Mouse (Mus musculus): ENCODE measurements at regions not wholly inside any gene's neighbourhood (a gene's known extent, or its start where the extent isn't known, plus 50 kb on each side); places are given as distances from the start of the nearest gene placed in this dataset.

DNA sequence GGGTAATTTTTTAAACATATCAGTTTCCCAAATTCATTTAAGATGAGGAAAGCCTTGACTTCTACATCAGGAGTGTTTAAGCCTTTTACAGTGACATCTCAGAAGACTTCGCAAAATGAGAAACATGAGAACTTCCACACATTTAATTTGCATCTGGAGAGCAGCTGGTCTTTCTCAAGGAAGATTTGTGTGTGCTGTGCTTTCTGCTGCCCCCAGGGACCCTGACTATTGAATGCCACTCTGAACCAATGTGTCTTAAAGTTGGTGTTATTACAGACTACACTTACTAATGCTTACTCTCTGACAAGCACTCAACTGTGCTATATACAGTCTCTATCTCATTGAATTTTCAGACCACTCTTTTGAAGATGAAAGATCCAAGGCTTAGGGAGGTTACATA, 703.0 kb downstream of the Rfpl4b start:
- TF ChIP-seq FLI1 (IDR thresholded peaks at IDR 0.05; ENCODE audit: low read length) = no peak
- no peak for TF ChIP-seq GATA1 (IDR thresholded peaks at IDR 0.05; ENCODE audit: borderline replicate concordance, low read length)
